Mouse (Mus musculus) embryo, embryonic 10 days (tissue): ENCODE data around the gene Gm5142.
A peak's percentile ranks its signal among the peaks of the same experiment; 100 is the strongest.

Source experiments
- DNase-seq: peaks from one replicate; pipeline ENCODE4 v3.0.0-alpha.2; 2015; ENCODE audit warnings: low spot score

Gm5142 gene

GRCm38 (mm10) chr14:59178649-59179048 is at the start of gene Gm5142:
Gm5142 (minus strand) TSS chr14:59178749.
- DNase-seq: no peak

DNA sequence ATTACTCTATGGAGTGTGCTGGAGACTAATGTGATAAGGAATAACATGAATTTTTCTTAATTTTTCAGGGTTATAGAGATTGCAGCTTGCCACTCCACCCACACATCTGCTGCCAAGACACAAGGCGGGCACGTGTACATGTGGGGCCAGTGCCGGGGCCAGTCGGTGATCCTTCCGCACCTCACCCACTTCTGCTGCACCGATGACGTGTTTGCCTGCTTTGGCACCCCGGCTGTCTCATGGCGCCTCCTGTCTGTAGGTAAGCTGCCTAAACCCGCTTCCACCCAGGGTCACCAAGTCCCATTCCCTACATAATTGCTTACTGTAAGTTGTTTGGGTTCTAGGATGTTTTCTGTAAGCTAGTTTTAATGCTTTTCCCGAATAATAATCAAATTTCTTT is 47.7 kb upstream of the Gm5142 start:
- no peak for DNase-seq

- no peak for DNase-seq
These were observed 40.7 kb upstream of the Gm5142 start for GRCm38 (mm10) chr14:59219241-59219640.

DNA sequence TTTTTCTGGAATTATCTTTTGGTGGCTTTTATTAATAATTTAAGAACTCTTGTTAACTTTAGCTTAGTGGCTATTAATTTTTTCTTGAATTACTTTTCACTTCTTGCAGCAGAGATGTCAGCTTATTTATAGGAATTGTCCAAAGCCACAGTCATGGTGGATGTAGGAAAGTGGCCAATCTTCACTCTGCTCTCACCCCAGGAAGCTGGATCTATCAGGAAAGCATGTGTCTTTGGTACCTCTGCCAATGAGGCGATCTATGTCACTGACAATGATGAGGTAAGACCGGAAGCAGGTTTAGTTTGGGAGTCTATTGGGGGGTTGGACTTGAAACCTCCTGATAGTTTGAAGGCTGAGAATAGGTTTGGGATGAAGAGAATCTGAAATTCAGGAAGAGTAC is 31.3 kb upstream of the Gm5142 start:
- DNase-seq: no peak

DNA sequence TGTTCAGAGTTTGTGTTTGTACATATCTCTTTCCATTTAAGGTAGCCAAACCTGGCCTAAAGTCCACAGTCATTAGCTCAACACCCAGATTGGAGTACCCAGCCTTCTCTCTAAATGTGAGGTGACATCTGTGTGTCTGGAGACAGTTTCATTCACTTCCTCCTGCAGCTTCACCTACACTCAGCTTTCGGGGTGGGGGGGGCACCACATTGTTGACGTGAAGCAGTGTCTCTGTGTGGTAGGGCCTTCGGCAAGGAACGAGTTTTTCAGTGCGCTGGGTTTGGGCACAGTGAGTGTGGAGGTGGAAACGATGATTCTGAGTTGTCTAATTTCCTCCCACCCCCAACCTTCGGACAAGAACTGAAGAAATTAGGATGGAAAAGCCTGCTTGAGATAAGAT is 30.5 kb upstream of the Gm5142 start:
- DNase-seq: no peak

DNA sequence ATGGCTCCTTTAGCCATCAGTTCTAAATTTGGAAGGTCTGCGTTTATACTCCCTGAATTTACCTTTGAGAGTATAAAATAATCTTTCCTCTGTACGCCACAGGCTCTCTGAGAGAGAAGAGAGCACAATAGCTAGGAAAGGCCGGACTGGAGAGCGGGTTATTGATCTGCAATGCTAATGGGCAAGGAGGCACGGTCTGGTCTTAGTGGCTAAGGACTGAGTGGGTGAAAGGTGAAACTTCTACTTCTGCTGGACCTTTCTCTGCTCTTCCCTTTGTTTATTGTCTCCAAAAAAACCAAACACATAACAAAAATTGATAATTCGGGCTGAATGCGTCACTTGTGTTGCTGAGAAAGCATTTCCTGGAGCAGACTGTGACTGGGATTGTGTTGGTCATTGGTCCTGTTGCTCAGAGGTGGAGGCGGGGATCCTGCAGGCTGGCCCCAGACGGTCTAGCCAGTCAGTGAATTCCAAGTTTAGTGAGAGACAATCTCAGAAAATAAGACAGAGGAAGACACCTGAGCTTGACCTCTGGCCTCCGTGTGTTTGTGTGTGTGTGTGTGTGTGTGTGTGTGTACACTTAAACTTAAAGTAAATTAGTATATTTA is 27.5 kb upstream of the Gm5142 start:
- peak; percentile 49 for DNase-seq

DNA sequence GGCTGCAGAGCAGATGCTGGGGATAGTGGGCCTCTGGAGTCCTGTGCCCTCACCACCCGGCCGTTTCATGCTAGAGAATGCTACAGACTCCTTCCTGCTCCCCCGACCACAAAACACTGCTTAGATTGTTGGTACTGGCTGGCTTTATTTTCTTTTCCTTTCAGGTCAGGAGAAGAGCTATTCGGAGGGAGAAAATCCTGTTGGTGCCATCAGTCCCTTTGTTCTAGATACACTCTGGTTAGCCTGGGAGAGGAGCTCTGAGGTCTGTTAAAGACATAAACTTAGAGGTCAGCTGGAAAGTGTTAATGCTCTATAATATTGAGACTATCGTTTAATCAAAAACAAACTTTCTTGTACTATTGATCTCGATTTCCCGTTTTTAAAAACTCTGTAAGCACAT is 26.9 kb upstream of the Gm5142 start:
- DNase-seq: peak; percentile 40

- DNase-seq: no peak
These were observed 23.2 kb upstream of the Gm5142 start for GRCm38 (mm10) chr14:59201604-59202215.

DNA sequence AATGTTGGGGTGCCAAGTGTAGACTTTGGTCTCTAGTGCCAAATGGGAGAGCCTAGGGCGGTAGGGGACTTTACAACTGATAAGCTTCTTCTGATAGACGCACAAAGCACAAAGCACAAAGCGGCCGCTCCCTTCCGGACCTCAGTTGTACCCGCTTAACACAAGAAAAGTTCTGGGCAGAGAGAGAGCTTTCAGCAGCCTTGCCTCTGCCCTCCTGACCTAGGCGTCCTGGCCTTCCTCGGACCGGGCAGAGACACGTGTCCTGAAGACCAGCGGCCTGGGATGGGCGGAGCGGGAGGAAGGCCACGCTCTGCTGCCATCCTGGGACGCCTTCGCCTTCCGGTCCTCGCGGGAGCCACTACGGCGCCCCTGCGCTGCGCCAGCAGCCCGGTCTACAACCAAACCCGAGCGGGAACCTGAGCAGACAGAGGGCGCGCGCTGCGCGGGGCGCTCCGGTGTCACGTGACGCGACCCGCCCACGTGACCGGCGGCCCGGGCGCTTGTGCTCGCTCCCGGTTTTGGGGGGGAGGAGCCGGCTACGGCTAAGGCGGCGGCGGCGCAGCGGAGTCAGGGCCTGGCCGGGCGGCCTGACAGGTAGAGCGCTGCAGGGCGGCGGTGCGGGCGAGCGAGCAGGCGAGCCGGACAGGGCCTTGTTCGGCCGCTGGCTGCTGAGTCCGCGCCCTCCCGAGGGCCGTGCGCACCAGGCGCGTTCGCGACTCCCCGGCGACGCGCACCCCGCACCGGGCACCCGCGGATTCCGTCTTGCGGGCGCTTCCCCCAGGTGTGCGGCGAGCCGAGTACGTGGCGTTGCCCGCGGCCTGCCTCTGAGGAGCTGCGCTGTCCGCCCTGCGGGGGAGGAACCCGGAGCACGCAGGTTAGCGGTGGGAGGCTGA is 22.4 kb upstream of the Gm5142 start, which contains the start of gene Rcbtb1:
Gene Rcbtb1 (plus strand): TSS at position 499 of the 893 bp plus-strand sequence.
- DNase-seq: peak; percentile 95

- no peak for DNase-seq
These were observed 7.6 kb upstream of the Gm5142 start for GRCm38 (mm10) chr14:59186121-59186520.

DNA sequence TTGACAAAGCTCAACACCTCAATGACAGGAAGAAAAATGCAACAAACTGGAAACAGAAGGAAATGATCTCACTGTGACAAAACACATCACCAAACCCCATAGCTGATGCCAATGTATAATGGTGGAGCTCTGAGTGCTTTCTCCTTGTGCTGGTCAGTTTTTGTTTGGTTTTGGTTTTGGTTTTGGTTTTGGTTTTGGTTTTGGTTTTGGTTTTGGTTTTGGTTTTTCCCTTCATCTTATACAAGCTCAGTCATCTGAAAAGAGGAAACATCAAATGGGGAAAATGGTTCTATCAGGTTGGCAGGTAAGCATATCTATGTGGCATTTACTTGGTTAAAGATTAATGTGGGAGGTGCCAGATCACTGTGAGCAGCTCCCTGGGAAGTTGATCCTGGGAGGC is 7.0 kb upstream of the Gm5142 start:
- DNase-seq: no peak

GRCm38 (mm10) chr14:59182732-59183131 is 4.2 kb upstream of the Gm5142 start:
- no peak for DNase-seq

DNA sequence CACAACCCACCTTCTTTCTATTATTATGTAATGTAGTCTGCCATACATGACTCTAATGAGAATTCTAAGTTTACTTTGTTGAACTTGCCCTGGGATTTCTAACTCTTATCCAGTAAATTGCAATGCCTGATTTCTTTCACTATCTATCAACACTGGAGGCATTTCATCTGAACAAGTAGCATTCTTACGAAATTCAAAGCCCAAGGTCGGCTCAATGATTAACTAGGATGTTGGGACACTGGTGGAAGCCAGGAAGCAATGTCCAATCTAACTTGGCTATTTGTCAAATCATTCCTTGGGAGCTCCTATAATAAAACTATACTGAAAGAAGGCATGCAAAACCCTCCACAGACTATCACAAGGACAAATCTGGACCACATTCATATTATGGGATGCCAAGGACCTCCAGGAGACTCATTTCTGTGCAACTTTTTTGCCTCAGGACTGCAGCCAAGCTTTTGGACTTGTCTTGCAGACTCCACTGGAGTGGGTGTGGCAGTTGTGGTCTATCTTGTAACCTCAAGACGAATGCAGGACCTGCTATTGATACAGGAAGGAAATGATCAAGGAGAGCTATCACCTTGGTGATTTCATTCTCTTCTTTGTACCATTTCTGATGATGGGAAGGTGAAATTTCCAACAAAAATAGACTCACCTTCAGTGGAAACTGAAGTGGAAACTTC is 21.4 kb downstream of the Gm5142 start:
- DNase-seq: no peak

DNA sequence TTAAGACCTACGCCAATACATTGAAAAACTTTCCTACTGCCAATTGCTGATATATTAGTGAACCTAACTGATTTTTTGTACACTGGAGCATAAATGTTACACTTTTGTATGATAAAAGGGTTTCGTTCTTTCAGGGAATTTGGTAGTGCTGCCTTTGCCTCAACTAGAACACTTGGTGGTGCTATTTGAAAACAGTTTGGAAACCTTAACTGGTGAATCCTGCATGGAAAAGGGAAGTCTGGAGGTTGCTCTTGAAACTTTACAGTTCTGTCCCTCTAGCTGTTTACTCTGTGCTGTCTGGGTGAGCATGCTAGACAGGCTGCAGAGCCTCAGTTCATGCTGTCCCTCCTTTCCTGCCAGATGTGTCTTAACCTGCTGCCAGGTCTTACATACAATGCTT is 23.0 kb downstream of the Gm5142 start:
- peak; percentile 9 for DNase-seq

- DNase-seq: no peak
These were observed 35.8 kb downstream of the Gm5142 start, which contains the start of gene 1700129C05Rik for GRCm38 (mm10) chr14:59142793-59143192. 1700129C05Rik (minus strand) TSS chr14:59142893.

GRCm38 (mm10) chr14:59114281-59114680 is 64.3 kb downstream of the Gm5142 start:
- peak; percentile 25 for DNase-seq
